Mouse (Mus musculus) megakaryocyte progenitor cell, adult 5-6 weeks (primary cell): ENCODE data around the gene 5031439G07Rik. TPM values are rescaled to one million over a fixed set of nuclear protein-coding genes. Genes with fewer than 3 reads are reported as not detected.
"Not testable (repeated sequence)": the region's sequence is repeated elsewhere in the genome, so short reads cannot be mapped to it uniquely, and the experiment has no call there.

Experiments used
- ATAC-seq: replicated peaks from 2 replicates; pipeline ENCODE4 v1.8.0; 2016; ENCODE audit warnings: mild to moderate bottlenecking, moderate TSS enrichment, inconsistent platforms; ENCODE audit not compliant: poor library complexity
- total RNA-seq, 2 experiments: library from RNA; stranded (forward) in 1 of 2; stranded (reverse) in 1 of 2; fragments of 157-497, 149-512 nt in 1 of 2; fragments of 200-1000 nt in 1 of 2; gene quantifications; 2 replicates each; pipeline versions ENCODE4 v1.2.3 to v1.2.4; 2015 to 2017

Gene 5031439G07Rik
- total RNA-seq, 2 experiments from 2014 or later, result 8.0 to 17.7 TPM

- no peak for ATAC-seq
These were observed 28.5 kb downstream of the 5031439G07Rik start for GRCm38 (mm10) chr15:84959891-84960290.

- ATAC-seq, result no peak
These were observed 30.0 kb downstream of the 5031439G07Rik start for GRCm38 (mm10) chr15:84958331-84958730.

- ATAC-seq, result no peak
These were observed 30.5 kb downstream of the 5031439G07Rik start for GRCm38 (mm10) chr15:84957851-84958250.

- no peak for ATAC-seq
These were observed 35.1 kb downstream of the 5031439G07Rik start for GRCm38 (mm10) chr15:84953259-84953658.

- no peak for ATAC-seq
These were observed 38.3 kb downstream of the 5031439G07Rik start for GRCm38 (mm10) chr15:84950053-84950452.

GRCm38 (mm10) chr15:84948990-84949389 is 39.4 kb downstream of the 5031439G07Rik start:
- ATAC-seq, result no peak

- ATAC-seq, result no peak
These were observed 44.0 kb downstream of the 5031439G07Rik start for GRCm38 (mm10) chr15:84944319-84944718.

GRCm38 (mm10) chr15:84942647-84943285 is 45.6 kb downstream of the 5031439G07Rik start:
- no peak for ATAC-seq

- no peak for ATAC-seq
These were observed 48.2 kb downstream of the 5031439G07Rik start for GRCm38 (mm10) chr15:84940102-84940501.

GRCm38 (mm10) chr15:84934901-84935300 is 53.5 kb downstream of the 5031439G07Rik start:
- ATAC-seq, result no peak

GRCm38 (mm10) chr15:84932351-84932750 is 56.0 kb downstream of the 5031439G07Rik start:
- ATAC-seq, result no peak

GRCm38 (mm10) chr15:84925495-84926018 is 62.8 kb downstream of the 5031439G07Rik start:
- ATAC-seq, result peak; percentile 35; the same call in 1 of the 2 replicates

GRCm38 (mm10) chr15:84924781-84925315 is 63.5 kb downstream of the 5031439G07Rik start:
- ATAC-seq, result 0 out of 2 replicates have a peak, but pooled peaks have one; percentile 29

GRCm38 (mm10) chr15:84923508-84924181 is 64.7 kb downstream of the 5031439G07Rik start:
- peak; percentile 14 for ATAC-seq

GRCm38 (mm10) chr15:84922884-84923507 is 65.4 kb downstream of the 5031439G07Rik start, which contains the start of gene Nup50:
Gene Nup50 (plus strand): TSS chr15:84923411.
- ATAC-seq, result peak; percentile 80

GRCm38 (mm10) chr15:84919938-84920337 is 68.4 kb downstream of the 5031439G07Rik start, which contains the start of gene Gm29666:
Gene Gm29666 (minus strand): TSS chr15:84920038.
- ATAC-seq, result no peak

- no peak for ATAC-seq
These were observed 75.2 kb downstream of the 5031439G07Rik start for GRCm38 (mm10) chr15:84913201-84913600.

GRCm38 (mm10) chr15:84903843-84904385 is 84.4 kb downstream of the 5031439G07Rik start:
- ATAC-seq, result no peak

GRCm38 (mm10) chr15:84898077-84898476 is 90.3 kb downstream of the 5031439G07Rik start:
- no peak for ATAC-seq

GRCm38 (mm10) chr15:84896664-84897063 is 91.7 kb downstream of the 5031439G07Rik start:
- no peak for ATAC-seq

- ATAC-seq, result not testable (repeated sequence)
These were observed 92.1 kb downstream of the 5031439G07Rik start for GRCm38 (mm10) chr15:84896216-84896615.
